Mouse (Mus musculus): ENCODE data around the gene Tnip3.

Gene Tnip3

GRCm38 (mm10) chr6:65525192-65525591 lies at the start of gene Tnip3:
Gene Tnip3, plus strand, starts transcription at chr6:65525313.
- DNase-seq (ENCODE audit: low spot score): no peak

GRCm38 (mm10) chr6:65498786-65499185 lies 26.3 kb upstream of the Tnip3 start:
- DNase-seq (ENCODE audit: low spot score): no peak

- peak; percentile 90 for DNase-seq (ENCODE audit: low spot score)
Observed at GRCm38 (mm10) chr6:65510051-65510669, 15.0 kb upstream of the Tnip3 start.

GRCm38 (mm10) chr6:65513813-65514212 lies 11.3 kb upstream of the Tnip3 start:
- no peak for DNase-seq (ENCODE audit: low spot score)

GRCm38 (mm10) chr6:65516759-65517158 lies 8.4 kb upstream of the Tnip3 start:
- DNase-seq (ENCODE audit: low spot score): no peak

GRCm38 (mm10) chr6:65520821-65521220 lies 4.3 kb upstream of the Tnip3 start:
- DNase-seq (ENCODE audit: low spot score): no peak

GRCm38 (mm10) chr6:65527892-65528291 lies 2.8 kb downstream of the Tnip3 start:
- DNase-seq (ENCODE audit: low spot score): no peak

GRCm38 (mm10) chr6:65531232-65531848 lies 6.2 kb downstream of the Tnip3 start:
- DNase-seq (ENCODE audit: low spot score): no peak

- no peak for DNase-seq (ENCODE audit: low spot score)
Observed at GRCm38 (mm10) chr6:65533687-65534086, 8.6 kb downstream of the Tnip3 start.

GRCm38 (mm10) chr6:65537327-65537884 lies 12.3 kb downstream of the Tnip3 start:
- DNase-seq (ENCODE audit: low spot score): no peak

- DNase-seq (ENCODE audit: low spot score): no peak
Observed at GRCm38 (mm10) chr6:65538022-65538652, 13.0 kb downstream of the Tnip3 start.

- no peak for DNase-seq (ENCODE audit: low spot score)
Observed at GRCm38 (mm10) chr6:65538921-65539320, 13.8 kb downstream of the Tnip3 start.

- DNase-seq (ENCODE audit: low spot score): no peak
Observed at GRCm38 (mm10) chr6:65540138-65540537, 15.0 kb downstream of the Tnip3 start.

- no peak for DNase-seq (ENCODE audit: low spot score)
Observed at GRCm38 (mm10) chr6:65541094-65541493, 16.0 kb downstream of the Tnip3 start.

- no peak for DNase-seq (ENCODE audit: low spot score)
Observed at GRCm38 (mm10) chr6:65542391-65542790, 17.3 kb downstream of the Tnip3 start.

- no peak for DNase-seq (ENCODE audit: low spot score)
Observed at GRCm38 (mm10) chr6:65542913-65543312, 17.8 kb downstream of the Tnip3 start.

GRCm38 (mm10) chr6:65563887-65564656 lies 39.0 kb downstream of the Tnip3 start:
- no peak for DNase-seq (ENCODE audit: low spot score)

- DNase-seq (ENCODE audit: low spot score): no peak
Observed at GRCm38 (mm10) chr6:65564657-65565039, 39.5 kb downstream of the Tnip3 start.

- DNase-seq (ENCODE audit: low spot score): peak; percentile 85
Observed at GRCm38 (mm10) chr6:65569741-65570140, 44.6 kb downstream of the Tnip3 start.

- DNase-seq (ENCODE audit: low spot score): no peak
Observed at GRCm38 (mm10) chr6:65578151-65578973, 53.2 kb downstream of the Tnip3 start.

GRCm38 (mm10) chr6:65583029-65583428 lies 57.9 kb downstream of the Tnip3 start:
- DNase-seq (ENCODE audit: low spot score): no peak

Measured in embryo, embryonic 10 days (tissue).